Mouse (Mus musculus): ENCODE data around the gene H2-Ob. TPM values are rescaled to one million over a fixed set of nuclear protein-coding genes. Genes with fewer than 3 reads are reported as not detected.

H2-Ob gene
- total RNA-seq, 1 experiment from 2014 or later: 84.6 TPM

GRCm38 (mm10) chr17:34264452-34265351 lies 26.0 kb downstream of the H2-Ob start:
- no peak for ATAC-seq (replicated peaks; ENCODE audit: insufficient number of reproducible peaks, low FRiP score, low TSS enrichment, poor library complexity, severe bottlenecking)

GRCm38 (mm10) chr17:34268262-34268661 lies 29.6 kb downstream of the H2-Ob start:
- no peak for ATAC-seq (replicated peaks; ENCODE audit: insufficient number of reproducible peaks, low FRiP score, low TSS enrichment, poor library complexity, severe bottlenecking)

- ATAC-seq (replicated peaks; ENCODE audit: insufficient number of reproducible peaks, low FRiP score, low TSS enrichment, poor library complexity, severe bottlenecking): no peak
These were observed 30.0 kb downstream of the H2-Ob start for GRCm38 (mm10) chr17:34268748-34269147.

- ATAC-seq (replicated peaks; ENCODE audit: insufficient number of reproducible peaks, low FRiP score, low TSS enrichment, poor library complexity, severe bottlenecking): no peak
These were observed 31.1 kb downstream of the H2-Ob start for GRCm38 (mm10) chr17:34269817-34270216.

- no peak for ATAC-seq (replicated peaks; ENCODE audit: insufficient number of reproducible peaks, low FRiP score, low TSS enrichment, poor library complexity, severe bottlenecking)
These were observed 31.5 kb downstream of the H2-Ob start for GRCm38 (mm10) chr17:34270230-34270629.

GRCm38 (mm10) chr17:34270940-34271339 lies 32.2 kb downstream of the H2-Ob start:
- ATAC-seq (replicated peaks; ENCODE audit: insufficient number of reproducible peaks, low FRiP score, low TSS enrichment, poor library complexity, severe bottlenecking): no peak

- no peak for ATAC-seq (replicated peaks; ENCODE audit: insufficient number of reproducible peaks, low FRiP score, low TSS enrichment, poor library complexity, severe bottlenecking)
These were observed 33.4 kb downstream of the H2-Ob start for GRCm38 (mm10) chr17:34272102-34272501.

- peak; percentile 41 for ATAC-seq (replicated peaks; ENCODE audit: insufficient number of reproducible peaks, low FRiP score, low TSS enrichment, poor library complexity, severe bottlenecking)
These were observed 41.9 kb downstream of the H2-Ob start for GRCm38 (mm10) chr17:34280499-34281038.

GRCm38 (mm10) chr17:34281836-34282235 lies 43.1 kb downstream of the H2-Ob start:
- ATAC-seq (replicated peaks; ENCODE audit: insufficient number of reproducible peaks, low FRiP score, low TSS enrichment, poor library complexity, severe bottlenecking): no peak

GRCm38 (mm10) chr17:34285371-34285770 lies 46.7 kb downstream of the H2-Ob start:
- no peak for ATAC-seq (replicated peaks; ENCODE audit: insufficient number of reproducible peaks, low FRiP score, low TSS enrichment, poor library complexity, severe bottlenecking)

- ATAC-seq (replicated peaks; ENCODE audit: insufficient number of reproducible peaks, low FRiP score, low TSS enrichment, poor library complexity, severe bottlenecking): no peak
These were observed 47.1 kb downstream of the H2-Ob start for GRCm38 (mm10) chr17:34285848-34286247.

- 0 out of 2 replicates have a peak, but pooled peaks have one; percentile 15 for ATAC-seq (replicated peaks; ENCODE audit: insufficient number of reproducible peaks, low FRiP score, low TSS enrichment, poor library complexity, severe bottlenecking)
These were observed 47.8 kb downstream of the H2-Ob start for GRCm38 (mm10) chr17:34286501-34286900.

- ATAC-seq (replicated peaks; ENCODE audit: insufficient number of reproducible peaks, low FRiP score, low TSS enrichment, poor library complexity, severe bottlenecking): peak; percentile 5; the same call in 1 of the 2 replicates
These were observed 48.3 kb downstream of the H2-Ob start for GRCm38 (mm10) chr17:34286999-34287398.

GRCm38 (mm10) chr17:34287648-34288047 lies 48.9 kb downstream of the H2-Ob start, which contains the start of gene H2-Aa:
Gene H2-Aa (minus strand): TSS chr17:34287823.
- ATAC-seq (replicated peaks; ENCODE audit: insufficient number of reproducible peaks, low FRiP score, low TSS enrichment, poor library complexity, severe bottlenecking): peak; percentile 65

GRCm38 (mm10) chr17:34288131-34288530 lies 49.4 kb downstream of the H2-Ob start:
- ATAC-seq (replicated peaks; ENCODE audit: insufficient number of reproducible peaks, low FRiP score, low TSS enrichment, poor library complexity, severe bottlenecking): no peak

GRCm38 (mm10) chr17:34291609-34292008 lies 52.9 kb downstream of the H2-Ob start:
- peak; percentile 63 for ATAC-seq (replicated peaks; ENCODE audit: insufficient number of reproducible peaks, low FRiP score, low TSS enrichment, poor library complexity, severe bottlenecking)

- ATAC-seq (replicated peaks; ENCODE audit: insufficient number of reproducible peaks, low FRiP score, low TSS enrichment, poor library complexity, severe bottlenecking): no peak
These were observed 53.9 kb downstream of the H2-Ob start for GRCm38 (mm10) chr17:34292570-34292969.

- ATAC-seq (replicated peaks; ENCODE audit: insufficient number of reproducible peaks, low FRiP score, low TSS enrichment, poor library complexity, severe bottlenecking): peak; percentile 65
These were observed 54.8 kb downstream of the H2-Ob start for GRCm38 (mm10) chr17:34293533-34293932.

GRCm38 (mm10) chr17:34294249-34294648 lies 55.5 kb downstream of the H2-Ob start:
- ATAC-seq (replicated peaks; ENCODE audit: insufficient number of reproducible peaks, low FRiP score, low TSS enrichment, poor library complexity, severe bottlenecking): no peak

GRCm38 (mm10) chr17:34295307-34295706 lies 56.6 kb downstream of the H2-Ob start:
- ATAC-seq (replicated peaks; ENCODE audit: insufficient number of reproducible peaks, low FRiP score, low TSS enrichment, poor library complexity, severe bottlenecking): no peak
